Mouse (Mus musculus) forebrain, embryonic 12.5 days (tissue): ENCODE data around the gene Kit. TPM values are rescaled to one million over a fixed set of nuclear protein-coding genes. Genes with fewer than 3 reads are reported as not detected.

ENCODE experiments used
- ATAC-seq: fragments of 200-750 bp; cut with Nextera tagmentation; 2 replicates; pipeline ENCODE4 v1.8.0; 2017; ENCODE audit warnings: moderate TSS enrichment; ENCODE audit not compliant: low FRiP score
- H3K27ac ChIP-seq: fragments of 300-500 bp; sonication (generic); 2 replicates; pipeline ENCODE4 v1.5.1; 2016; ENCODE audit warnings: mild to moderate bottlenecking
- H3K27me3 ChIP-seq: fragments of 300-500 bp; sonication (generic); 2 replicates; pipeline ENCODE4 v1.6.1; 2016; ENCODE audit warnings: mild to moderate bottlenecking
- H3K36me3 ChIP-seq: fragments of 300-500 bp; sonication (generic); replicated peaks from 2 replicates; pipeline ENCODE4 v1.6.1; 2016; ENCODE audit warnings: mild to moderate bottlenecking
- H3K4me1 ChIP-seq: fragments of 300-500 bp; sonication (generic); 2 replicates; pipeline ENCODE4 v1.6.1; 2016
- H3K4me2 ChIP-seq: fragments of 300-500 bp; sonication (generic); 2 replicates; pipeline ENCODE4 v1.6.1; 2016; ENCODE audit warnings: mild to moderate bottlenecking, moderate library complexity
- H3K4me3 ChIP-seq: fragments of 300-500 bp; sonication (generic); replicated peaks from 2 replicates; pipeline ENCODE4 v1.5.1; 2016; ENCODE audit warnings: mild to moderate bottlenecking
- H3K9ac ChIP-seq: fragments of 300-500 bp; sonication (generic); 2 replicates; pipeline ENCODE4 v1.6.1; 2016; ENCODE audit warnings: mild to moderate bottlenecking
- H3K9me3 ChIP-seq: fragments of 300-500 bp; sonication (generic); 2 replicates; pipeline ENCODE4 v1.6.1; 2016
- WGBS: fragments of 180-500 bp; shearing (Covaris S2); methylation state at CpG from one replicate; pipeline ENCODE4 v1.1.7; 2016; 5-methylcytosine and 5-hydroxymethylcytosine counted together
- polyA plus RNA-seq: library from polyadenylated mRNA; unstranded; fragments of >200 nt; fragmentation: Nextera tagmentation; extraction: Ambion mirVana; gene quantifications from 2 replicates; pipeline ENCODE4 v1.2.1, GENCODE M21; 2016

Kit gene
- polyA plus RNA-seq, 1 experiment from 2014 or later: 27.5 TPM

DNA sequence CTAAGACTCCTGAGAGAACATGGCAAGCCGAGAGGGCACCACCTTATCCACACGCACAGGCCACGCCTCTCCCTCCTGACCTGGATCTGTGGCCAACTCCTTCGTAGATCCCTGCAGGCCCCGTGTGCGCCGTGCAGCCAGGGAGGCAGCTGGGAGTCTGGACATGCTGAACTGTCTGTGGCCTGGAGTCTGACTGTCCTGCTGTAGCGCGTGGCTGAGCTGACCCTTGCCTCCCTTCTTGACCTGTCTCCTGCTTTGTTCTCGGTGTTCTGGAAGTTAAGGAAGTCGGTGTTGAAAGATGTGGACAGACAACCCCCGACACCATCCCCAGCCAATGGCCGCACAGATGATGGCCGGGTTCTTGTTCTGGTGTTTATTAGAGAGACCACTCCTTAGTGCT lies 21.5 kb downstream of the Kit start:
- H3K4me2 ChIP-seq: no peak overlapping the region
- ATAC-seq: no peak
- H3K27ac ChIP-seq: no peak overlapping the region
- H3K9me3 ChIP-seq: no peaks in the 10 kb centered on the region
- peaks cover 17% of the 10 kb centered on the region for H3K4me1 ChIP-seq
- no peaks in the 10 kb centered on the region for H3K36me3 ChIP-seq
- H3K4me3 ChIP-seq: no peak overlapping the region
- WGBS: 74% methylated on average over 14 of the region's 14 CpGs
- peaks cover 38% of the 10 kb centered on the region for H3K27me3 ChIP-seq
- H3K9ac ChIP-seq: no peak overlapping the region

- H3K4me1 ChIP-seq: peaks cover 11% of the 10 kb centered on the region
- no peak for ATAC-seq
- H3K4me3 ChIP-seq: no peak overlapping the region
- H3K9me3 ChIP-seq: no peaks in the 10 kb centered on the region
- no peaks in the 10 kb centered on the region for H3K36me3 ChIP-seq
- no peak overlapping the region for H3K9ac ChIP-seq
- no peak overlapping the region for H3K4me2 ChIP-seq
- no peak overlapping the region for H3K27ac ChIP-seq
- H3K27me3 ChIP-seq: peaks cover 31% of the 10 kb centered on the region
- WGBS: 97% methylated on average over 2 of the region's 2 CpGs
Measured at GRCm38 (mm10) chr5:75597316-75597715, 22.6 kb downstream of the Kit start.

DNA sequence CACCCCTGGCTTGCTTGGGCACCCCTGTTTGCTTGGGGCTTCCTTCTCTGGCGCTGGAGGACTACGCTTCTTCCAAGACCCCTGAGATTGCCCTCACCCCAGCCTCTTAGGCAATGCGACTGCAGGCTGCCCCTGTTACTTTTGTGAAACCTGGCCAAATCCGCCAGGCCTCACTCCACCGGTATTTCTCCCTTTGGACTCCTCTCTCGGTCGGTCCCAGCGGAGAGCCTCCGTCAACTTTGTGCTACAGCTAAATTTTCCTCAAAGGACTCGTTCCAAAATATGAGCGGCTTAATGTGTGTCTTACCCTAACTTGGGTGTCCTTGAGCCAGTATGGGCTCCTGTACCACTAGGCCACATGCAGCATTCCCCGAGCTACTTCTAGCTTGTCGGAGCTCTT lies 23.8 kb downstream of the Kit start:
- H3K9me3 ChIP-seq: no peaks in the 10 kb centered on the region
- H3K4me1 ChIP-seq: peaks cover 13% of the 10 kb centered on the region

DNA sequence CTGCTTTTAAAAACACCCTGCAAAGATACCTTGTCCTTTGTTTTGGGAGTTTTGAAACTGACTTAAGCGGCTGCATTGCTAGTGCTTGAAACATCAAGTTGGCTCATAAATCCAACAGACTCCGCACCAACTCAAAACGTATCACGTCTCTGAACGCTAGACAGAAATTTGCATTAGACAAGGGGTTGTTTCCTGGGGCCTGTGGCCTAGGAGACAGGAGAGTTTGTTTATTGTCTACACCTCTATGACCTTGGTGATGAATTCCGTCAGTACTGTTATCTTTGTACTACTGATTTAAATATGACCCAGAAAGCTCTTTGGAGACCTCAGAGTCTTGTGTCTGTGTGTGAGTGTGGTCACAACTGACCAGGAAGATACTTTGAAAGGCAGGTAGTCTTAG lies 25.3 kb downstream of the Kit start:
- Histone ChIP-seq H3K4me3 (no peak overlapping the region), H3K9me3 (no peaks in the 10 kb centered on the region), H3K4me2 (no peak overlapping the region), H3K36me3 (no peaks in the 10 kb centered on the region), H3K27me3 (0 out of 2 replicates have a peak, but pooled peaks cover 6% of the 10 kb centered on the region), H3K9ac (no peak overlapping the region), H3K4me1 (peaks cover 15% of the 10 kb centered on the region), H3K27ac (no peak overlapping the region)
- WGBS: 85% methylated on average over 6 of the region's 6 CpGs
- ATAC-seq: no peak

More for the DNA sequence above, 23.8 kb downstream of the Kit start:
- WGBS: 91% methylated on average over 13 of the region's 13 CpGs
- Histone ChIP-seq H3K4me2 (no peak overlapping the region), H3K27ac (no peak overlapping the region), H3K4me3 (no peak overlapping the region), H3K36me3 (no peaks in the 10 kb centered on the region), H3K27me3 (peaks cover 19% of the 10 kb centered on the region), H3K9ac (no peak overlapping the region)
- no peak for ATAC-seq

GRCm38 (mm10) chr5:75604238-75604637 lies 29.5 kb downstream of the Kit start:
- Histone ChIP-seq H3K27me3 (no peaks in the 10 kb centered on the region), H3K9ac (no peak overlapping the region), H3K9me3 (no peaks in the 10 kb centered on the region), H3K4me2 (no peak overlapping the region), H3K36me3 (0 out of 2 replicates have a peak, but pooled peaks cover 1% of the 10 kb centered on the region), H3K4me1 (peaks cover 4% of the 10 kb centered on the region; the same call in 1 of the 2 replicates), H3K27ac (no peak overlapping the region), H3K4me3 (no peak overlapping the region)
- 54% methylated on average over 9 of the region's 9 CpGs for WGBS
- ATAC-seq: no peak

GRCm38 (mm10) chr5:75606898-75607297 lies 32.2 kb downstream of the Kit start:
- 80% methylated on average over 14 of the region's 14 CpGs for WGBS
- H3K27me3 ChIP-seq: no peaks in the 10 kb centered on the region

DNA sequence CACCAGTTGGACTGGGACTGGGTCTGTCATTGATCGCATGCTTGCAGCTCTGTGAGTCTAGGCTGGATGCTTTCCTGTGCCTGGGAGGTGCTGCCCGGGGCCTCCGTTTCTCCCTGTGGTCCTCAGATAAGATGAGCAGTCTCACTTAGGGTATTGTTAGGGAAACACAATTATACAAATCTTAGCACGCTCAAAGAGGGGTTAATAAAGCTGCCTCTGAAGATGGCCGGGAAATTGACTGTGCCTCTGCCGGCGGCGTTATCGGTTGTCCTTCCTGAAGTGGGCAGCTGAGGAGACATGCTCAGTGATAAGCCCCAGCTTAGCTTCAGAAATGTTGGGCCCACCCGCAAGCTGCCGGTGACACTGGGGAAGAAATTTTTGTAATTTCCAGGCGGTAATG lies 33.3 kb downstream of the Kit start:
- Histone ChIP-seq H3K4me2 (no peak overlapping the region), H3K27ac (no peak overlapping the region), H3K4me1 (peaks cover 7% of the 10 kb centered on the region; the same call in 1 of the 2 replicates), H3K9me3 (no peaks in the 10 kb centered on the region), H3K9ac (no peak overlapping the region), H3K4me3 (no peak overlapping the region), H3K27me3 (no peaks in the 10 kb centered on the region), H3K36me3 (0 out of 2 replicates have a peak, but pooled peaks cover 7% of the 10 kb centered on the region)
- ATAC-seq: no peak
- 87% methylated on average over 12 of the region's 12 CpGs for WGBS

More at GRCm38 (mm10) chr5:75606898-75607297, 32.2 kb downstream of the Kit start:
- Histone ChIP-seq H3K4me3 (no peak overlapping the region), H3K36me3 (0 out of 2 replicates have a peak, but pooled peaks cover 7% of the 10 kb centered on the region), H3K4me2 (no peak overlapping the region), H3K9me3 (no peaks in the 10 kb centered on the region), H3K9ac (no peak overlapping the region), H3K27ac (no peak overlapping the region), H3K4me1 (peaks cover 4% of the 10 kb centered on the region; the same call in 1 of the 2 replicates)
- no peak for ATAC-seq

DNA sequence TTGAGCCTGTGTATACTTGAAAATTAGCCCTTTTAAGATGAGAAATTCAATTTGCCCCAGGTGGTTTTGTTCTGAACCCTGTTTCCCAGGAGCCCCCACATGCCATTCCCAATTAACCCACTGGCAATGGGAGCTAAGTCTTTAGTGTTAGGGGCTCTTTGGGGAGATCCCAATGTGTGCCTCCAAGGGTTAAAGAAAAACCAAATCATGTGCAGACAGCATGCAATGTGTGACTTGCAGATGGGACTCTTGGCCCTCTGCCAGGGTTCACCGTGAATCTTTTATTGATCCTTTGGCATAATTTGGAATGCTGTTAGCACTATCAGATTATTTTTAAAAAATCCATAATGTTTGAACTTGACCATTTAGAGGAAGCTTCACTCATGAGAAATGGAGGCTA lies 37.7 kb downstream of the Kit start:
- ATAC-seq: no peak
- no peak overlapping the region for H3K4me3 ChIP-seq
- H3K9me3 ChIP-seq: no peaks in the 10 kb centered on the region
- WGBS: 56% methylated on average over 1 of the region's 1 CpGs
- H3K9ac ChIP-seq: no peak overlapping the region
- peak overlapping the region; percentile 46; the same call in 1 of the 2 replicates for H3K27ac ChIP-seq
- H3K4me2 ChIP-seq: no peak overlapping the region
- no peaks in the 10 kb centered on the region for H3K27me3 ChIP-seq
- H3K36me3 ChIP-seq: 0 out of 2 replicates have a peak, but pooled peaks cover 7% of the 10 kb centered on the region
- peaks cover 4% of the 10 kb centered on the region; the same call in 1 of the 2 replicates for H3K4me1 ChIP-seq

- Histone ChIP-seq H3K27me3 (no peaks in the 10 kb centered on the region), H3K4me2 (no peak overlapping the region), H3K9me3 (no peaks in the 10 kb centered on the region), H3K27ac (peak overlapping the region; percentile 46), H3K4me1 (peaks cover 4% of the 10 kb centered on the region; the same call in 1 of the 2 replicates), H3K4me3 (no peak overlapping the region), H3K9ac (no peak overlapping the region), H3K36me3 (0 out of 2 replicates have a peak, but pooled peaks cover 7% of the 10 kb centered on the region)
- WGBS: 92% methylated on average over 4 of the region's 4 CpGs
- no peak for ATAC-seq
Measured at GRCm38 (mm10) chr5:75612926-75613325, 38.2 kb downstream of the Kit start.

GRCm38 (mm10) chr5:75615000-75615571 lies 40.4 kb downstream of the Kit start:
- H3K9ac ChIP-seq: no peak overlapping the region
- 92% methylated on average over 11 of the region's 11 CpGs for WGBS
- no peaks in the 10 kb centered on the region for H3K27me3 ChIP-seq
- no peak overlapping the region for H3K4me3 ChIP-seq
- H3K36me3 ChIP-seq: no peaks in the 10 kb centered on the region
- H3K27ac ChIP-seq: no peak overlapping the region
- no peak overlapping the region for H3K4me2 ChIP-seq
- peaks cover 4% of the 10 kb centered on the region; the same call in 1 of the 2 replicates for H3K4me1 ChIP-seq
- H3K9me3 ChIP-seq: no peaks in the 10 kb centered on the region
- ATAC-seq: no peak

GRCm38 (mm10) chr5:75615624-75616023 lies 40.9 kb downstream of the Kit start:
- Histone ChIP-seq H3K27me3 (no peaks in the 10 kb centered on the region), H3K4me1 (peaks cover 4% of the 10 kb centered on the region; the same call in 1 of the 2 replicates), H3K4me3 (no peak overlapping the region), H3K9ac (no peak overlapping the region), H3K27ac (no peak overlapping the region), H3K36me3 (no peaks in the 10 kb centered on the region), H3K9me3 (no peaks in the 10 kb centered on the region), H3K4me2 (no peak overlapping the region)
- no peak for ATAC-seq
- WGBS: 93% methylated on average over 8 of the region's 8 CpGs

GRCm38 (mm10) chr5:75622401-75622800 lies 47.7 kb downstream of the Kit start:
- Histone ChIP-seq H3K9ac (no peak overlapping the region), H3K9me3 (no peaks in the 10 kb centered on the region), H3K27ac (no peak overlapping the region), H3K4me3 (no peak overlapping the region), H3K36me3 (peaks cover 5% of the 10 kb centered on the region; the same call in 1 of the 2 replicates), H3K4me1 (peaks cover 11% of the 10 kb centered on the region; the same call in 1 of the 2 replicates), H3K27me3 (no peaks in the 10 kb centered on the region), H3K4me2 (no peak overlapping the region)
- no peak for ATAC-seq
- 97% methylated on average over 4 of the region's 4 CpGs for WGBS

DNA sequence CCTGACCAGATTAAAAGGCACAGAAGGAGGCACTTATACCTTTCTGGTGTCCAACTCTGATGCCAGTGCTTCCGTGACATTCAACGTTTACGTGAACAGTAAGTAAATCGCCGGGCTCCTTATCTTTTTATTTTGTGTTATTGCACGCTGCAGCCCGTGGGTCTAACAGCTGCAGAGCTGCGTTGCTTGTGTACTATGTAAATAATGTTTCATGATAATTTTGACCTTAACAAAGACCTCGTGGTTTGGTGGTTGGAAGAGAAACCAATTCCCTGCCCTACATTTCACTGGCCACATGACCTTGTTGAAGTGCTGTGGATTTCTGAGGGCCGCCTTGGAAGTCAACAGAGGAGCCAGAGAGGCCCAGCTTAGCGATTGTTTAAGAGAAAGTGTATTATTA lies 48.3 kb downstream of the Kit start:
- no peak overlapping the region for H3K4me2 ChIP-seq
- ATAC-seq: no peak
- no peaks in the 10 kb centered on the region for H3K9me3 ChIP-seq
- peaks cover 5% of the 10 kb centered on the region; the same call in 1 of the 2 replicates for H3K36me3 ChIP-seq
- H3K27me3 ChIP-seq: no peaks in the 10 kb centered on the region
- no peak overlapping the region for H3K27ac ChIP-seq
- peaks cover 11% of the 10 kb centered on the region; the same call in 1 of the 2 replicates for H3K4me1 ChIP-seq
- WGBS: 88% methylated on average over 11 of the region's 11 CpGs
- H3K9ac ChIP-seq: no peak overlapping the region
- H3K4me3 ChIP-seq: no peak overlapping the region
